Mouse (Mus musculus): ENCODE measurements at regions not wholly inside any gene's neighbourhood (a gene's known extent, or its start where the extent isn't known, plus 50 kb on each side); places are given as distances from the start of the nearest gene placed in this dataset.

GRCm38 (mm10) chr15:62350862-62351757 lies 1428.3 kb upstream of the A1bg start:
- H3K36me3 ChIP-seq (ENCODE audit: control insufficient read depth, insufficient read depth, low read length, poor library complexity, severe bottlenecking), result no peaks in the 10 kb centered on the region
- no peaks in the 10 kb centered on the region for H3K4me1 ChIP-seq (ENCODE audit: control insufficient read depth, insufficient read depth, low read length)
- H3K9me3 ChIP-seq (replicated peaks; ENCODE audit: control insufficient read depth, insufficient read depth, low read length, poor library complexity, severe bottlenecking), result no peaks in the 10 kb centered on the region; the same call in 1 of the 2 replicates
- no peak overlapping the region for H3K9ac ChIP-seq (ENCODE audit: low read depth, poor library complexity, severe bottlenecking)
- no peaks in the 10 kb centered on the region for H3K27me3 ChIP-seq (ENCODE audit: control insufficient read depth, insufficient read depth, low read length, poor library complexity, severe bottlenecking)
- TF ChIP-seq POLR2A (IDR thresholded peaks at IDR 0.05; ENCODE audit: insufficient read depth, low read length), result no peak
- TF ChIP-seq EP300 (IDR thresholded peaks at IDR 0.05; ENCODE audit: insufficient read depth, low read depth, low read length), result no peak
- H3K27ac ChIP-seq (ENCODE audit: insufficient read depth, low read length), result no peak overlapping the region
- no peak overlapping the region for H3K4me3 ChIP-seq (ENCODE audit: low read depth, low read length)

- Histone ChIP-seq H3K9me3 (replicated peaks; ENCODE audit: control insufficient read depth, insufficient read depth, low read length, poor library complexity, severe bottlenecking) (no peaks in the 10 kb centered on the region; the same call in 1 of the 2 replicates), H3K4me3 (ENCODE audit: low read depth, low read length) (no peak overlapping the region)
- no peak for TF ChIP-seq CTCF (IDR thresholded peaks at IDR 0.05; ENCODE audit: low read depth, low read length)
- no peak for TF ChIP-seq EP300 (IDR thresholded peaks at IDR 0.05; ENCODE audit: insufficient read depth, low read depth, low read length)
- TF ChIP-seq POLR2A (IDR thresholded peaks at IDR 0.05; ENCODE audit: insufficient read depth, low read length), result no peak
Observed at GRCm38 (mm10) chr15:62349981-62350380, 1427.2 kb upstream of the A1bg start.

GRCm38 (mm10) chr15:62348956-62349355 lies 1426.1 kb upstream of the A1bg start:
- Histone ChIP-seq H3K36me3 (ENCODE audit: control insufficient read depth, insufficient read depth, low read length, poor library complexity, severe bottlenecking) (no peaks in the 10 kb centered on the region), H3K4me1 (ENCODE audit: control insufficient read depth, insufficient read depth, low read length) (no peaks in the 10 kb centered on the region), H3K27ac (ENCODE audit: insufficient read depth, low read length) (no peak overlapping the region), H3K9ac (ENCODE audit: low read depth, poor library complexity, severe bottlenecking) (no peak overlapping the region), H3K27me3 (ENCODE audit: control insufficient read depth, insufficient read depth, low read length, poor library complexity, severe bottlenecking) (no peaks in the 10 kb centered on the region), H3K9me3 (replicated peaks; ENCODE audit: control insufficient read depth, insufficient read depth, low read length, poor library complexity, severe bottlenecking) (no peaks in the 10 kb centered on the region; the same call in 1 of the 2 replicates), H3K4me3 (ENCODE audit: low read depth, low read length) (no peak overlapping the region)
- no peak for TF ChIP-seq POLR2A (IDR thresholded peaks at IDR 0.05; ENCODE audit: insufficient read depth, low read length)
- no peak for TF ChIP-seq CTCF (IDR thresholded peaks at IDR 0.05; ENCODE audit: low read depth, low read length)
- TF ChIP-seq EP300 (IDR thresholded peaks at IDR 0.05; ENCODE audit: insufficient read depth, low read depth, low read length), result no peak

More at GRCm38 (mm10) chr15:62349981-62350380, 1427.2 kb upstream of the A1bg start:
- Histone ChIP-seq H3K9ac (ENCODE audit: low read depth, poor library complexity, severe bottlenecking) (no peak overlapping the region), H3K4me1 (ENCODE audit: control insufficient read depth, insufficient read depth, low read length) (no peaks in the 10 kb centered on the region), H3K27ac (ENCODE audit: insufficient read depth, low read length) (no peak overlapping the region), H3K27me3 (ENCODE audit: control insufficient read depth, insufficient read depth, low read length, poor library complexity, severe bottlenecking) (no peaks in the 10 kb centered on the region), H3K36me3 (ENCODE audit: control insufficient read depth, insufficient read depth, low read length, poor library complexity, severe bottlenecking) (no peaks in the 10 kb centered on the region)

GRCm38 (mm10) chr15:62347697-62348096 lies 1424.9 kb upstream of the A1bg start:
- no peak overlapping the region for H3K4me3 ChIP-seq (ENCODE audit: low read depth, low read length)
- H3K4me1 ChIP-seq (ENCODE audit: control insufficient read depth, insufficient read depth, low read length), result no peaks in the 10 kb centered on the region
- H3K9me3 ChIP-seq (replicated peaks; ENCODE audit: control insufficient read depth, insufficient read depth, low read length, poor library complexity, severe bottlenecking), result no peaks in the 10 kb centered on the region; the same call in 1 of the 2 replicates
- no peaks in the 10 kb centered on the region for H3K36me3 ChIP-seq (ENCODE audit: control insufficient read depth, insufficient read depth, low read length, poor library complexity, severe bottlenecking)
- H3K9ac ChIP-seq (ENCODE audit: low read depth, poor library complexity, severe bottlenecking), result no peak overlapping the region
- H3K27me3 ChIP-seq (ENCODE audit: control insufficient read depth, insufficient read depth, low read length, poor library complexity, severe bottlenecking), result no peaks in the 10 kb centered on the region
- no peak overlapping the region for H3K27ac ChIP-seq (ENCODE audit: insufficient read depth, low read length)
- TF ChIP-seq EP300 (IDR thresholded peaks at IDR 0.05; ENCODE audit: insufficient read depth, low read depth, low read length) (no peak), CTCF (IDR thresholded peaks at IDR 0.05; ENCODE audit: low read depth, low read length) (no peak), POLR2A (IDR thresholded peaks at IDR 0.05; ENCODE audit: insufficient read depth, low read length) (no peak)

GRCm38 (mm10) chr15:62345893-62346292 lies 1423.1 kb upstream of the A1bg start:
- H3K9ac ChIP-seq (ENCODE audit: low read depth, poor library complexity, severe bottlenecking), result no peak overlapping the region
- H3K27me3 ChIP-seq (ENCODE audit: control insufficient read depth, insufficient read depth, low read length, poor library complexity, severe bottlenecking), result no peaks in the 10 kb centered on the region
- H3K36me3 ChIP-seq (ENCODE audit: control insufficient read depth, insufficient read depth, low read length, poor library complexity, severe bottlenecking), result no peaks in the 10 kb centered on the region
- no peak overlapping the region for H3K27ac ChIP-seq (ENCODE audit: insufficient read depth, low read length)
- no peaks in the 10 kb centered on the region; the same call in 1 of the 2 replicates for H3K9me3 ChIP-seq (replicated peaks; ENCODE audit: control insufficient read depth, insufficient read depth, low read length, poor library complexity, severe bottlenecking)
- TF ChIP-seq POLR2A (IDR thresholded peaks at IDR 0.05; ENCODE audit: insufficient read depth, low read length), result no peak
- TF ChIP-seq CTCF (IDR thresholded peaks at IDR 0.05; ENCODE audit: low read depth, low read length), result no peak
- TF ChIP-seq EP300 (IDR thresholded peaks at IDR 0.05; ENCODE audit: insufficient read depth, low read depth, low read length), result no peak
- no peaks in the 10 kb centered on the region for H3K4me1 ChIP-seq (ENCODE audit: control insufficient read depth, insufficient read depth, low read length)
- no peak overlapping the region for H3K4me3 ChIP-seq (ENCODE audit: low read depth, low read length)
